Mouse (Mus musculus) heart, embryonic 14.5 days (tissue): Measurements from ENCODE around the gene Amdhd2. TPM values are rescaled to one million over a fixed set of nuclear protein-coding genes. Genes with fewer than 3 reads are reported as not detected.

Source experiments
- polyA plus RNA-seq: library from polyadenylated mRNA; unstranded; fragments of >200 nt; fragmentation: Nextera tagmentation; extraction: Ambion mirVana; gene quantifications from 2 replicates; pipeline ENCODE4 v1.2.1, GENCODE M21; 2014

The Amdhd2 gene
- polyA plus RNA-seq, 1 experiment from 2014 or later: 23.6 TPM

Other genes starting within 250 kb of the Amdhd2 start
- 0.36 and 0.54 TPM in 2 replicates for gene Dcpp3, start 246.3 kb downstream of the Amdhd2 start, polyA plus RNA-seq
- not detected in 2 replicates for gene Sbp, start 222.1 kb downstream of the Amdhd2 start, polyA plus RNA-seq
- gene Sbpl, start 208.5 kb downstream of the Amdhd2 start, polyA plus RNA-seq: not detected in 2 replicates
- 0.26 TPM in 1 of 2 replicates, not detected in the other for gene Prss30, start 183.2 kb downstream of the Amdhd2 start, polyA plus RNA-seq
- gene Prss22, start 165.7 kb downstream of the Amdhd2 start, polyA plus RNA-seq: not detected in 2 replicates
- gene Prss27, start 125.6 kb downstream of the Amdhd2 start, polyA plus RNA-seq: not detected in 2 replicates
- 28.8 and 35.4 TPM in 2 replicates for gene Kctd5, start 90.3 kb downstream of the Amdhd2 start, polyA plus RNA-seq
- 44.5 and 45.6 TPM in 2 replicates for gene Pdpk1, start 12.8 kb downstream of the Amdhd2 start, polyA plus RNA-seq
- 581 and 616 TPM in 2 replicates for gene Atp6v0c, start 5.9 kb upstream of the Amdhd2 start, polyA plus RNA-seq
- 4.3 and 4.5 TPM in 2 replicates for gene Tbc1d24, start 41.8 kb upstream of the Amdhd2 start, polyA plus RNA-seq
- gene Ntn3, start 45.8 kb upstream of the Amdhd2 start, polyA plus RNA-seq: 1.3 and 1.6 TPM in 2 replicates
- 5.2 and 5.4 TPM in 2 replicates for gene Tedc2, start 57.1 kb upstream of the Amdhd2 start, polyA plus RNA-seq
- 27.8 and 29.1 TPM in 2 replicates for gene Ccnf, start 87.7 kb upstream of the Amdhd2 start, polyA plus RNA-seq
- gene Abca17, start 187.3 kb upstream of the Amdhd2 start, polyA plus RNA-seq: 0.07 TPM in 1 of 2 replicates, not detected in the other
- gene Abca3, start 188.2 kb upstream of the Amdhd2 start, polyA plus RNA-seq: 8.5 and 8.6 TPM in 2 replicates